Mouse (Mus musculus): ENCODE measurements around the gene Ces4a.

DNA sequence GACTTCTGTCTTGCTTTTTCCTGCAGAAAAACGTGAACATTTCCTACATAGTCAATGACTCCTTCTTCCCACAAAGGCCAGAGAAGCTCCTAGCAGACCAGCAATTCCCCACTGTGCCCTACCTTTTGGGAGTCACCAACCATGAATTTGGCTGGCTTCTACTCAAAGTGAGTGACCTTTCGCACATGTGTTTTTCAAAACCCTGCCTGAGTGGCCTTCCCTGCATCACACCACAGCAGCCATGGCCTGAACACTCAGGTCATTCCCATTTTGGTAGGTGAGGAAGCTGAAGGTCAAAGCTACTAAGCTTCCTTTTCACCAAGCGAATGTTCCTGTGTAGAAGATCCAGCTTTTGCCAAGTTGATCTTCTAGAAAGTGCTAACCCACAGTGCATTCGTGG, 43.0 kb upstream of the Ces4a start:
- no peak for TF ChIP-seq EP300 (optimal IDR thresholded peaks at IDR 0.05)
- no peak for TF ChIP-seq CTCF (IDR thresholded peaks at IDR 0.05; ENCODE audit: low read depth)
